Mouse (Mus musculus): Measurements from ENCODE around the gene Fgr.
"Not testable (repeated sequence)": the region's sequence is repeated elsewhere in the genome, so short reads cannot be mapped to it uniquely, and the experiment has no call there.

Fgr gene

GRCm38 (mm10) chr4:132973814-132974398, at the start of gene Fgr:
Gene Fgr, plus strand, starts transcription at chr4:132974095.
- no peak for DNase-seq (ENCODE audit: low spot score in 2 of 2)

- DNase-seq (ENCODE audit: low spot score in 2 of 2) = not testable (repeated sequence)
Measured at GRCm38 (mm10) chr4:132926520-132926919, 47.4 kb upstream of the Fgr start.

GRCm38 (mm10) chr4:132930784-132931183, 43.1 kb upstream of the Fgr start:
- DNase-seq (ENCODE audit: low spot score in 2 of 2) = no peak

- DNase-seq (ENCODE audit: low spot score in 2 of 2) = no peak
Measured at GRCm38 (mm10) chr4:132932752-132933404, 41.0 kb upstream of the Fgr start.

- no peak for DNase-seq (ENCODE audit: low spot score in 2 of 2)
Measured at GRCm38 (mm10) chr4:132934639-132935038, 39.3 kb upstream of the Fgr start.

- peak; percentile 58 to 70 for DNase-seq (ENCODE audit: low spot score in 2 of 2)
Measured at GRCm38 (mm10) chr4:132938181-132938941, 35.5 kb upstream of the Fgr start.

- DNase-seq (ENCODE audit: low spot score in 2 of 2) = peak in 1 of 2 experiments; percentile 54
Measured at GRCm38 (mm10) chr4:132939421-132940127, 34.3 kb upstream of the Fgr start.

- no peak for DNase-seq (ENCODE audit: low spot score in 2 of 2)
Measured at GRCm38 (mm10) chr4:132941012-132941729, 32.7 kb upstream of the Fgr start.

GRCm38 (mm10) chr4:132943088-132943487, 30.8 kb upstream of the Fgr start:
- DNase-seq (ENCODE audit: low spot score in 2 of 2) = no peak

GRCm38 (mm10) chr4:132944106-132944505, 29.8 kb upstream of the Fgr start:
- no peak for DNase-seq (ENCODE audit: low spot score in 2 of 2)

- DNase-seq (ENCODE audit: low spot score in 2 of 2) = no peak
Measured at GRCm38 (mm10) chr4:132944776-132945175, 29.1 kb upstream of the Fgr start.

- DNase-seq (ENCODE audit: low spot score in 2 of 2) = peak; percentile 72 to 88
Measured at GRCm38 (mm10) chr4:132945261-132946046, 28.4 kb upstream of the Fgr start.

GRCm38 (mm10) chr4:132946047-132947001, 27.6 kb upstream of the Fgr start:
- DNase-seq (ENCODE audit: low spot score in 2 of 2) = peak in 1 of 2 experiments; percentile 36

GRCm38 (mm10) chr4:132949882-132950532, 23.9 kb upstream of the Fgr start:
- DNase-seq (ENCODE audit: low spot score in 2 of 2) = no peak

GRCm38 (mm10) chr4:132950999-132951398, 22.9 kb upstream of the Fgr start:
- DNase-seq (ENCODE audit: low spot score in 2 of 2) = no peak

GRCm38 (mm10) chr4:132954530-132955394, 19.1 kb upstream of the Fgr start:
- no peak for DNase-seq (ENCODE audit: low spot score in 2 of 2)

GRCm38 (mm10) chr4:132955395-132955791, 18.5 kb upstream of the Fgr start:
- no peak for DNase-seq (ENCODE audit: low spot score in 2 of 2)
